Mouse (Mus musculus) left cerebral cortex, adult 2 months (tissue): Measurements from ENCODE around the gene Bex6. TPM values are rescaled to one million over a fixed set of nuclear protein-coding genes. Genes with fewer than 3 reads are reported as not detected.
A peak's percentile ranks its signal among the peaks of the same experiment; 100 is the strongest.

Experiments
- DNase-seq, 2 experiments: peaks; one replicate each; pipeline ENCODE4 v3.0.0; 2021 to 2022; ENCODE audit warnings: low spot score in 2 of 2, mixed read lengths in 1 of 2; ENCODE audit errors: extremely low spot score in 1 of 2
- H3K27ac ChIP-seq: fragments of 200-600 bp; 2 replicates; pipeline ENCODE4 v1.8.1; 2022
- H3K4me3 ChIP-seq: fragments of 200-600 bp; 2 replicates; pipeline ENCODE4 v1.8.1; 2022
- CTCF ChIP-seq: fragments of 200-600 bp; IDR thresholded peaks from 2 replicates; pipeline ENCODE4 v1.8.1; 2022; ENCODE audit warnings: antibody characterized with exemption, mild to moderate bottlenecking, moderate library complexity
- intact Hi-C: fragments of 180-260 bp; cut with DNase I; formaldehyde crosslinking; loops from one replicate; pipeline ENCODE4 v1.15.1; 2025
- total RNA-seq, 2 experiments: library from RNA; stranded (reverse); gene quantifications; 2 replicates each; pipeline ENCODE4 v1.2.3; 2021

Gene Bex6
- total RNA-seq, 2 experiments from 2014 or later, result not detected

GRCm38 (mm10) chr16:32158966-32159365, 20.7 kb upstream of the Bex6 start:
- Histone ChIP-seq H3K4me3 (no peak overlapping the region), H3K27ac (no peak overlapping the region)
- no peak for TF ChIP-seq CTCF
- intact Hi-C loops, result no loop called here
- no peak for DNase-seq

GRCm38 (mm10) chr16:32160742-32161323, 18.8 kb upstream of the Bex6 start:
- no peak for TF ChIP-seq CTCF
- intact Hi-C loops, result no loop called here
- Histone ChIP-seq H3K4me3 (no peak overlapping the region), H3K27ac (no peak overlapping the region)
- DNase-seq, result no peak

- TF ChIP-seq CTCF, result no peak
- DNase-seq, result no peak
- Histone ChIP-seq H3K27ac (no peak overlapping the region), H3K4me3 (no peak overlapping the region)
- intact Hi-C loops, result no loop called here
These were observed 16.2 kb upstream of the Bex6 start for GRCm38 (mm10) chr16:32163392-32163791.

DNA sequence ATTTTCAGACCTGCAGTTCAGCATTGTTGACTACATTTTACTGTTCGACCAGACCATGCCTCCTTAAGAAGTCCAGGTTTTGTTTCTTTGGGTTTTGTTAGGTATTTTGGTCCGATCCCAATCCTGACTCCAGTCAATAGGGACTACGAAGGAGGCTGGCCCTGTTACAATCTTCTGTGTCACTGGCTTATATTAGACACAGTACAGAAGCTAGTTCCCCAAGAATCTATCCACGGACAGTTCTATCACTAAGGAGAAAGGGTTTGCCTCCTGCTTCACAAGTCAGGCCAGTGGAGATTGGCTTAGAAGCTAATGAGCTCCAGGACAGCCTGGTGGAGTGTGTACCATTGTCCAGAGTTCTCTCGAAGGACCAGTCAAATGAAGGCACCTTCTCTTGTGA, 15.7 kb upstream of the Bex6 start:
- Histone ChIP-seq H3K4me3 (peak overlapping the region; percentile 49), H3K27ac (no peak overlapping the region; the same call in 1 of the 2 replicates)
- intact Hi-C loops, result no loop called here
- TF ChIP-seq CTCF, result no peak
- DNase-seq, result no peak

DNA sequence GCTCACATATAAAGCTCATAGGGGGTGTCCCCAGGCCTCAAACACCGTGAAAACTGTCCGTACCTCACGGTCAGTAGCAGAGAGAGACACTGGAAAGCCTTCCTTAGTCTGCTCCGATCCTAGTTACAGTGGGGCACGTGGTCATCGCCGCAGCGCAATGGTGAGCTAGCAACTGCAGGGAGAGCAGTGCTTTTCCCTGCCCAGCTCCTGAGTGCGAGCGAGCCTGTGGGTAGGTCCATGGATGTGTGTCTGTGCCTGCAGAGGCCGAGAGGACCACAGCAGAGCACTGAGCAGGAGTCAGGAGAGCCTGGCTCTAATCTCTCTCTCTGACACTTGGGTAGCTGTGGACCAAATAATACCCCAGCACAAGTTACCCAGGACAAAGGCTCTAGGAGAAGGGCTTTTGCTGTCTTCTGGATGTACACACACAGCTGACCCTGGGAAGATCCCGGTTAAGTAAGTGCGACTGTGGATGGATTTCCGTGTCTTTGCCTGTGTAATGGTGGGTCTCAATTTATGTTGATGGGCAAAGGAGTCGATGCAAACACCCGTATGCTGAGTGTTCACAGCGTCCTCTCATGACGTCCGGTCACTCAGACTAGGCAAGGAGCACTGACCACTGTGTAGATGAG, 15.1 kb upstream of the Bex6 start:
- H3K4me3 ChIP-seq, result peak overlapping the region; percentile 49
- intact Hi-C loops, result no loop called here
- H3K27ac ChIP-seq, result peak overlapping the region; percentile 85
- TF ChIP-seq CTCF, result no peak
- no peak for DNase-seq

- Histone ChIP-seq H3K4me3 (peak within 1 kb of the TSS; percentile 49), H3K27ac (peak within 1 kb of the TSS; percentile 85)
- TF ChIP-seq CTCF, result no peak
- DNase-seq, result peak; percentile 63 to 66
- intact Hi-C loops, result no loop called here
These were observed 14.3 kb upstream of the Bex6 start, which contains the start of gene Nrros for GRCm38 (mm10) chr16:32165281-32165821. TSS of gene Nrros (minus strand) at chr16:32165594.

GRCm38 (mm10) chr16:32167819-32168545, 11.6 kb upstream of the Bex6 start:
- TF ChIP-seq CTCF, result no peak
- intact Hi-C loops, result no loop called here
- DNase-seq, result no peak
- Histone ChIP-seq H3K27ac (no peak overlapping the region; the same call in 1 of the 2 replicates), H3K4me3 (no peak overlapping the region)

GRCm38 (mm10) chr16:32171031-32171731, 8.4 kb upstream of the Bex6 start:
- TF ChIP-seq CTCF, result no peak
- no peak overlapping the region for H3K4me3 ChIP-seq
- DNase-seq, result no peak
- intact Hi-C loops, result no loop called here
- no peak overlapping the region for H3K27ac ChIP-seq

GRCm38 (mm10) chr16:32173401-32173800, 6.2 kb upstream of the Bex6 start:
- no peak overlapping the region for H3K4me3 ChIP-seq
- no peak overlapping the region for H3K27ac ChIP-seq
- DNase-seq, result no peak
- no peak for TF ChIP-seq CTCF
- intact Hi-C loops, result no loop called here

DNA sequence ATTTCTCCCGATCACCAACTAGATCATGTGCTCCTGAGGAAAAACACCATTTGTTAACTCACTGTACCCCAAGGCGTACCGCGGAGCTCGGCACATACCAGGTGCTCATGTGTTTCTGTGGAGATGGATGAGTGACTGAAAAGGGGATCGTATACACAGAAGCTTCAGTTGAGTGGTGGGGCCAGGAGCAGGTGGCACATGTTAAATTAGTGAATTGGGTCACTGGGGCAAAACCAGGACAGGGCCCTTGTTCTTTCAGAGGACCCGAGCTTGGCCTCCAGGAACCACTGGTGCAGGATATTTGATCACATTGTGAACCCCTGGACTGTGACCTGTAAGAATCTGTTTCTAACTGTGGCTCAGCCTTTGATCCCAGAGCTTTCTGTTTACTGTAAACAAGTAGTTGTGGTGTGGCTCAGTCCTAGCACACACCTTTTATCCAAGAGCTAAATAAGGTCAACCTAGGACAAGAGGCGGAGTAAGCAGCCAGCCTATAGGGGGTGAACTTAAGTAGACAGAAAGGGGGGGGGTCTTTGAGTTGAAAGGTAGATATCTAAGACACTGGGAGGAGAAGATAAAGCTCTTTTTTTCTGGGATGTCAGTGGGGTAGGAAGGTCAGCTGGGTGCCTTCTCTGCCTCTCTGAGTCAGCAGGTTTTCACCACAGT, 5.2 kb upstream of the Bex6 start:
- DNase-seq, result no peak
- TF ChIP-seq CTCF, result no peak
- Histone ChIP-seq H3K4me3 (no peak overlapping the region), H3K27ac (no peak overlapping the region)
- intact Hi-C loops, result no loop called here

DNA sequence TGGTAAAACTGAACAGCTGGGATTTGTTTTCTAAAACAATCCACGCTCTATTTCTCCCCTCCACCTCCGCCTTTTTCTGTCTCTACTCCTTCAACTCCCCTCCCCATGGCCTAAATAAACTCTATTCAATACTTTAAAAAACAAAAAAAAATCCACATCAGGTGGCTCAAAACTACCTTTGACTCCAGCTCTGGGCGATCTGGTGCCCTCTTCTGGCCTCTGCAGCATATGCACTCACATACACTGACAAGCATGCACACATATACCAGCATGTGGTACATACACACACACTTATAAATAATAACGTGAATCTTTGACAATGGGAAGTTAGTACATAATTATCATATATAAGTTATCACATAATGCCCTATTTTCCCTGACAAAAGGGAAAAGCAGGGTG, 4.6 kb upstream of the Bex6 start:
- DNase-seq, result no peak
- TF ChIP-seq CTCF, result peak; percentile 8; the same call in 1 of the 2 replicates
- intact Hi-C loops, result no loop called here
- Histone ChIP-seq H3K4me3 (no peak overlapping the region), H3K27ac (no peak overlapping the region)
